In genomic region chr5:13379223-13379622, GRCm38 (mm10) we compare ENCODE assay signal across 22 mouse cellular contexts.
DNase-seq lines count a peak whose midpoint lies in the region; ATAC-seq and TF ChIP-seq lines count a peak whose summit lies in the region.
"Had no signal": no experiment of that assay in that cellular context is flagged by ENCODE, and none has a peak within 500 bp of the region (broad histone marks: within the 10 kb centered on the region; RNA-seq: fewer than 3 reads in every experiment).

No protein-coding gene starts in this region.

- intact Hi-C loops in heart, postnatal 14 days (cut with DNase I) = no loop called here

- WGBS in forebrain, embryonic 15.5 days = 37% methylated on average over 4 of the region's 4 CpGs
- WGBS in forebrain, embryonic 12.5 days = 74% methylated on average over 4 of the region's 4 CpGs
- WGBS in lung, embryonic 14.5 days = 43% methylated on average over 4 of the region's 4 CpGs

- no peak for TF ChIP-seq POLR2A in brain, embryonic 14.5 days (IDR thresholded peaks at IDR 0.05; ENCODE audit: borderline replicate concordance, extremely low read depth, insufficient read depth, insufficient read length, poor library complexity, severe bottlenecking)

- ATAC-seq in forebrain, embryonic 15.5 days (replicated peaks) = peak; percentile 95
- ATAC-seq in forebrain, embryonic 12.5 days (ENCODE audit: low FRiP score) = no peak; the same call in 1 of the 2 replicates
- ATAC-seq in lung, embryonic 14.5 days (ENCODE audit: insufficient read depth) = no peak
- ATAC-seq: CD4-positive, CD25-positive, alpha-beta regulatory T cell, adult 4 months; intestine, embryonic 15.5 days had no signal

- H3K4me2 ChIP-seq in forebrain, embryonic 15.5 days (replicated peaks) = no peak overlapping the region
- no peak overlapping the region for H3K4me2 ChIP-seq in forebrain, embryonic 12.5 days
- no peak overlapping the region for H3K4me2 ChIP-seq in lung, embryonic 14.5 days
- H3K4me2 ChIP-seq: heart, embryonic 12.5 days; heart, embryonic 15.5 days; hindbrain, embryonic 15.5 days; intestine, embryonic 15.5 days had no signal

- H3K4me1 ChIP-seq in forebrain, embryonic 15.5 days = 0 out of 2 replicates have a peak, but pooled peaks cover 2% of the 10 kb centered on the region
- no peaks in the 10 kb centered on the region for H3K4me1 ChIP-seq in forebrain, embryonic 12.5 days
- H3K4me1 ChIP-seq in lung, embryonic 14.5 days (ENCODE audit: insufficient read depth) = no peaks in the 10 kb centered on the region
- H3K4me1 ChIP-seq: heart, embryonic 12.5 days; heart, embryonic 15.5 days; hindbrain, embryonic 15.5 days; intestine, embryonic 15.5 days had no signal

- H3K9me3 ChIP-seq in forebrain, embryonic 15.5 days = no peaks in the 10 kb centered on the region
- H3K9me3 ChIP-seq in forebrain, embryonic 12.5 days = no peaks in the 10 kb centered on the region
- no peaks in the 10 kb centered on the region for H3K9me3 ChIP-seq in lung, embryonic 14.5 days (ENCODE audit: low read depth, low read length)
- H3K9me3 ChIP-seq: heart, embryonic 12.5 days; heart, embryonic 15.5 days; hindbrain, embryonic 15.5 days; intestine, embryonic 15.5 days had no signal

- TF ChIP-seq CTCF in lung, embryonic 14.5 days (IDR thresholded peaks at IDR 0.05; ENCODE audit: low read depth) = no peak
- TF ChIP-seq CTCF in brain, embryonic 14.5 days (IDR thresholded peaks at IDR 0.05; ENCODE audit: borderline replicate concordance, extremely low read depth, insufficient read depth, insufficient read length) = no peak

- H3K27ac ChIP-seq in forebrain, embryonic 15.5 days (replicated peaks) = no peak overlapping the region
- H3K27ac ChIP-seq in forebrain, embryonic 12.5 days = no peak overlapping the region
- H3K27ac ChIP-seq in lung, embryonic 14.5 days (ENCODE audit: low read depth) = no peak overlapping the region
- H3K27ac ChIP-seq: heart, embryonic 15.5 days; hindbrain, embryonic 15.5 days; intestine, embryonic 15.5 days had no signal

- H3K36me3 ChIP-seq in forebrain, embryonic 15.5 days = no peaks in the 10 kb centered on the region
- no peaks in the 10 kb centered on the region for H3K36me3 ChIP-seq in forebrain, embryonic 12.5 days (replicated peaks)
- no peaks in the 10 kb centered on the region for H3K36me3 ChIP-seq in lung, embryonic 14.5 days (ENCODE audit: insufficient read depth)
- H3K36me3 ChIP-seq: heart, embryonic 12.5 days; heart, embryonic 15.5 days; hindbrain, embryonic 15.5 days; intestine, embryonic 15.5 days had no signal

- H3K9ac ChIP-seq in forebrain, embryonic 15.5 days (replicated peaks) = no peak overlapping the region
- no peak overlapping the region for H3K9ac ChIP-seq in forebrain, embryonic 12.5 days
- H3K9ac ChIP-seq in lung, embryonic 14.5 days = no peak overlapping the region
- H3K9ac ChIP-seq: heart, embryonic 12.5 days; heart, embryonic 15.5 days; hindbrain, embryonic 15.5 days; intestine, embryonic 15.5 days had no signal

- no peak overlapping the region for H3K4me3 ChIP-seq in forebrain, embryonic 15.5 days
- no peak overlapping the region for H3K4me3 ChIP-seq in forebrain, embryonic 12.5 days (replicated peaks)
- no peak overlapping the region for H3K4me3 ChIP-seq in lung, embryonic 14.5 days (ENCODE audit: low read depth, low read length)
- H3K4me3 ChIP-seq: heart, embryonic 12.5 days; heart, embryonic 15.5 days; hindbrain, embryonic 15.5 days; intestine, embryonic 15.5 days had no signal

- no peaks in the 10 kb centered on the region for H3K27me3 ChIP-seq in forebrain, embryonic 15.5 days
- no peaks in the 10 kb centered on the region for H3K27me3 ChIP-seq in forebrain, embryonic 12.5 days
- no peaks in the 10 kb centered on the region for H3K27me3 ChIP-seq in lung, embryonic 14.5 days (ENCODE audit: insufficient read depth, low read length)
- H3K27me3 ChIP-seq: heart, embryonic 12.5 days; heart, embryonic 15.5 days; hindbrain, embryonic 15.5 days; intestine, embryonic 15.5 days had no signal

- DNase-seq in lung, embryonic 14.5 days = peak; percentile 53
- no peak for DNase-seq in lung, postnatal 14 days
- DNase-seq in adipocyte (ENCODE audit: low spot score) = peak; percentile 54
- DNase-seq in brain, embryonic 14.5 days (ENCODE audit: low read depth) = peak; percentile 84
- no peak for DNase-seq in heart, postnatal 14 days
- no peak for DNase-seq in layer of hippocampus, adult 18-20 months (ENCODE audit: low spot score in 2 of 2)
- DNase-seq: adrenal gland, adult 8-10 months; adrenal gland, postnatal 25 days; cerebellum, adult 18-20 months; cerebellum, adult 9-10 months; cerebellum, postnatal 14 days; gastrocnemius, postnatal 25 days; heart, adult 18-20 months; heart, postnatal 10 days; kidney, adult 11 months had no signal

Comparison
In these comparisons a context has a peak if more than half of its experiments do, and no peak if none do; other contexts are left out.
1. DNase-seq: peak in lung, embryonic 14.5 days (single experiment), adipocyte (single experiment) and brain, embryonic 14.5 days (single experiment); none in lung, postnatal 14 days (single experiment), heart, postnatal 14 days (0 of 2) and layer of hippocampus, adult 18-20 months (0 of 2).